Mouse (Mus musculus) C2C12 (cell line): ENCODE measurements around the gene Ppp2r5c. TPM values are rescaled to one million over a fixed set of nuclear protein-coding genes. Genes with fewer than 3 reads are reported as not detected.

Experiments
- H3K27me3 ChIP-seq: one replicate; pipeline ENCODE4 v1.6.1; 2011; ENCODE audit not compliant: control insufficient read depth, insufficient read depth, insufficient read length
- H3K36me3 ChIP-seq: one replicate; pipeline ENCODE4 v1.6.1; 2011; ENCODE audit not compliant: control insufficient read depth, insufficient read depth
- H3K4me3 ChIP-seq: one replicate; pipeline ENCODE4 v1.5.1; 2011; ENCODE audit warnings: mild to moderate bottlenecking, control low read depth; ENCODE audit not compliant: poor library complexity, insufficient read depth, severe bottlenecking
- H3K79me2 ChIP-seq: one replicate; pipeline ENCODE4 v1.6.1; 2011; ENCODE audit not compliant: control insufficient read depth, insufficient read depth
- H3K79me3 ChIP-seq: one replicate; pipeline ENCODE4 v1.6.1; 2011; ENCODE audit warnings: low read depth, control low read depth
- H3ac ChIP-seq: one replicate; pipeline ENCODE3; 2011; ENCODE audit warnings: low read depth; ENCODE audit not compliant: control insufficient read depth, insufficient read length
- CEBPB ChIP-seq: IDR thresholded peaks from one replicate; pipeline ENCODE4 v1.6.1; 2011; ENCODE audit warnings: low read depth, mild to moderate bottlenecking, control low read depth, moderate library complexity
- CTCF ChIP-seq: IDR thresholded peaks from one replicate; pipeline ENCODE4 v1.5.1; 2011; ENCODE audit not compliant: control insufficient read depth, insufficient read depth, insufficient read length
- FOSL1 ChIP-seq: IDR thresholded peaks from one replicate; pipeline ENCODE4 v1.8.0; 2011; ENCODE audit warnings: mild to moderate bottlenecking, low read length; ENCODE audit not compliant: poor library complexity, insufficient read depth, severe bottlenecking
- MAX ChIP-seq: IDR thresholded peaks from one replicate; pipeline ENCODE4 v1.6.1; 2011; ENCODE audit warnings: mild to moderate bottlenecking, control low read depth
- MYOD1 ChIP-seq: IDR thresholded peaks from one replicate; pipeline ENCODE4 v1.6.1; 2011; ENCODE audit warnings: low read depth; ENCODE audit not compliant: control insufficient read depth, insufficient read length
- MYOG ChIP-seq: IDR thresholded peaks from one replicate; pipeline ENCODE4 v1.6.1; 2011; ENCODE audit not compliant: control insufficient read depth, insufficient read length; ENCODE audit errors: extremely low read depth
- USF1 ChIP-seq: IDR thresholded peaks from one replicate; pipeline ENCODE4 v1.6.1; 2011; ENCODE audit warnings: low read depth, mild to moderate bottlenecking, control low read depth, moderate library complexity
- polyA plus RNA-seq: library from polyadenylated mRNA; unstranded; fragments of >200 nt; fragmentation: generic; extraction: Trizol; gene quantifications from one replicate; pipeline ENCODE4 v1.2.1, GENCODE M21; 2012; ENCODE audit warnings: missing spikeins

Gene Ppp2r5c
- polyA plus RNA-seq, 1 experiment, result 35.5 TPM

DNA sequence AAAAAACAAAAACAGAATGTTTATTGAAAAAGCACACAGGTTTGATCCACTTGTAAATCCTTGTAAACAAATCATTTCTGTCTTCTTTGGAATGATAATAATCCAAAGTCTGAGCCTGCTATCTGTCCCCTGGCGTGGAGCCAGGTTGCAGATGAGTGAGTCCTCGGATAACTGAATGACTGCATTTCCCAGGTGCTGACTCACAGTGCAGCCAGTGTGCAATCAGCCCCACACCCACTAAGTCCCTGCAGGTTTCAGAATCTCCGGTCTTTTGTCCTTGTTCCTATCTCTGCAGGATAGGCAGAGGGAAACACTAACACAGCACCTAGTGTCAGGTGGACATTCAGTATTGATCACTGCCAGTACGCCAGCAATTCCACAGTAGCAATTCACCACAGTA, 152.9 kb downstream of the Ppp2r5c start:
- Histone ChIP-seq H3K4me3 (no peak overlapping the region), H3K79me3 (peaks cover 31% of the 10 kb centered on the region), H3K79me2 (peaks cover 36% of the 10 kb centered on the region), H3ac (no peak overlapping the region), H3K36me3 (peaks cover 3% of the 10 kb centered on the region), H3K27me3 (peaks cover 6% of the 10 kb centered on the region)
- TF ChIP-seq MYOG (no peak), MYOD1 (no peak), CTCF (no peak), MAX (no peak), USF1 (no peak), CEBPB (no peak), FOSL1 (no peak)

GRCm38 (mm10) chr12:110600225-110600991, 153.5 kb downstream of the Ppp2r5c start:
- no peak overlapping the region for H3K4me3 ChIP-seq
- H3K79me3 ChIP-seq, result peaks cover 37% of the 10 kb centered on the region
- H3K79me2 ChIP-seq, result peaks cover 42% of the 10 kb centered on the region
- H3K27me3 ChIP-seq, result peaks cover 6% of the 10 kb centered on the region
- peaks cover 5% of the 10 kb centered on the region for H3K36me3 ChIP-seq
- H3ac ChIP-seq, result no peak overlapping the region
- no peak for TF ChIP-seq FOSL1
- TF ChIP-seq USF1, result no peak
- TF ChIP-seq CTCF, result no peak
- TF ChIP-seq MYOG, result no peak
- no peak for TF ChIP-seq CEBPB
- TF ChIP-seq MAX, result no peak
- TF ChIP-seq MYOD1, result no peak

DNA sequence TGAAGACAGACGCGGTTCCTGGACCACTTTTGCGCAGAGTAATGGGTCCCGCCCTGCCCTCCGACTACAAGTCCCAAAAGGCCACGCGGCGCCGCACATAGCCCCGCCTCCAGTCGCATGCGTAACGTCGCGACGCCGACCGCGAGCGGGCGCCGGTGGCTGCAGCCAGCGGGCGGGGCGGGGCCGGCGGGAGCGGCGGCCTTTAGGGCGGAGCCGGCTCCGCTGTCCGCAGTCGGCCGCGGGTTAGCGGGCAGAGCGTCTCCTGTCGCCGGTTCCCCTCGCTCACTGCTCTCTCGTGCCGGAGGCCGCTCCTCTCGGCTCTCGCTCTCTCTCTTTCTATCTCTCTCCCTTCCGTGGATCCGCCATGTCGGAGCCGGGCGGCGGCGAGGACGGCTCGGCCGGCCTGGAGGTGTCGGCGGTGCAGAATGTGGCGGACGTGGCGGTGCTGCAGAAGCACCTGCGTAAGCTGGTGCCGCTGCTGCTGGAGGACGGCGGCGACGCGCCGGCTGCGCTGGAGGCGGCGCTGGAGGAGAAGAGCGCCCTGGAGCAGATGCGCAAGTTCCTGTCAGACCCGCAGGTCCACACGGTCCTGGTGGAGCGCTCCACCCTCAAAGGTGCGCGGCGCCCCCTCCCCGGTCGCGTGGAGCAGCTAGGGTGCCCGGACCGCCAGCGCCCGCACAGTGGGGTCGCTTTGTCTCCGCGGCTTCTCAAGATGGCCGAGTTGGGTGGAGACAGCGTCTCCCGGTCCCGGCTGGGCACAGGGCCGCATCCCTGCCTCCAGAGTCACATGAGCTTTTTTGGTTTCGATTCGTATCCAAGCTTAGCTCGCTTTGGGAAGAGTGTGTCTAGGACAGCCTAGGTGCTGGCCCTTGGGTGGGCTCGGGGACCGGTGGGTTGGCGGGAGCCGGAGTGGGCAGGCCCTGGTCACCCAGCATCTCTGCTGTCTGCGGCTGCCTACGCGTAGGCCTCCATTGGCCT, 154.6 kb downstream of the Ppp2r5c start, which contains the start of gene Dync1h1:
Gene Dync1h1, plus strand, starts transcription at position 212 of the 978 bp plus-strand sequence.
- TF ChIP-seq MYOG (no peak), MYOD1 (no peak), MAX (no peak), FOSL1 (no peak), CTCF (no peak), USF1 (peak; percentile 38)
- peaks cover 47% of the 10 kb centered on the region for H3K79me3 ChIP-seq
- peak within 1 kb of the TSS; percentile 99 for H3ac ChIP-seq
- no peaks in the 10 kb centered on the region for H3K27me3 ChIP-seq
- H3K4me3 ChIP-seq, result peak within 1 kb of the TSS; percentile 96
- H3K36me3 ChIP-seq, result peaks cover 5% of the 10 kb centered on the region
- H3K79me2 ChIP-seq, result peaks cover 53% of the 10 kb centered on the region

DNA sequence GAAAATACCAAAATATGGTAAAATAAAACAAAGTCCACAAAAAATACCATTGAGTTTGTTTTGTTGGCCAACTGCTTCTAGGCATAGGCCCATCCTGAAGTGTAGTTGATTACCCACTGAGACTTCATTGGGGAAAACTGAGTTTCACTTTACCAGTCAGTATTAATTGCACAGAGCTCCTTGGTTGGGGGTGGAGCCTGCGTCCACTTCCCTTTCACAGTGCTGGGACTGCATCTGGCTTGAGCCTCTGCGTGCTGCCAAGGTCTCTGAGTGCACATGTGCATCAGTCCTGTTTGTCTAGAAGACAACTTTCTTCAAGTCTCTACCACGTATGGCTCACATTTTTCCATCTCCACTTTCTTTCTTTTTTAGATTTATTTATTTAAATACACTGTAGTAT, 159.2 kb downstream of the Ppp2r5c start:
- Histone ChIP-seq H3K79me2 (peaks cover 100% of the 10 kb centered on the region), H3K27me3 (no peaks in the 10 kb centered on the region), H3ac (no peak overlapping the region), H3K4me3 (no peak overlapping the region), H3K79me3 (peaks cover 91% of the 10 kb centered on the region), H3K36me3 (peaks cover 15% of the 10 kb centered on the region)
- TF ChIP-seq MYOG, result no peak
- no peak for TF ChIP-seq USF1
- TF ChIP-seq MAX, result no peak
- TF ChIP-seq FOSL1, result no peak
- no peak for TF ChIP-seq CTCF

- no peaks in the 10 kb centered on the region for H3K27me3 ChIP-seq
- H3ac ChIP-seq, result no peak overlapping the region
- peaks cover 100% of the 10 kb centered on the region for H3K79me2 ChIP-seq
- peaks cover 16% of the 10 kb centered on the region for H3K36me3 ChIP-seq
- H3K79me3 ChIP-seq, result peaks cover 93% of the 10 kb centered on the region
- no peak overlapping the region for H3K4me3 ChIP-seq
- TF ChIP-seq FOSL1 (no peak), CEBPB (no peak), MAX (no peak), MYOG (no peak), CTCF (no peak), MYOD1 (no peak), USF1 (no peak)
Measured at GRCm38 (mm10) chr12:110606676-110607075, 159.8 kb downstream of the Ppp2r5c start.
